Mouse (Mus musculus) neural tube, postnatal 0 days (tissue): Measurements from ENCODE around the gene Asb7. TPM values are rescaled to one million over a fixed set of nuclear protein-coding genes. Genes with fewer than 3 reads are reported as not detected.

Experiments used
- polyA plus RNA-seq: library from polyadenylated mRNA; unstranded; fragments of >200 nt; fragmentation: Nextera tagmentation; extraction: Ambion mirVana; gene quantifications from 2 replicates; pipeline ENCODE4 v1.2.1, GENCODE M21; 2015

Asb7 gene
- polyA plus RNA-seq: 9.7 and 12.7 TPM in 2 replicates

GRCm38 (mm10) chr7:66689294-66689619, at the start of gene Asb7:
TSS of gene Asb7 (minus strand) at chr7:66689596.

GRCm38 (mm10) chr7:66689620-66690360, 394 bp upstream of the Asb7 start, which contains the start of gene Lins1:
TSS of gene Lins1 (plus strand) at chr7:66689889.

Other genes starting within 250 kb of the Asb7 start
- gene Lins1, start 293 bp upstream of the Asb7 start, polyA plus RNA-seq: 10.3 and 13.1 TPM in 2 replicates
- 0.34 and 0.74 TPM in 2 replicates for gene Cers3, start 53.9 kb upstream of the Asb7 start, polyA plus RNA-seq
- gene Adamts17, start 150.1 kb upstream of the Asb7 start, polyA plus RNA-seq: 4.9 and 5.4 TPM in 2 replicates